Comparison of ENCODE assay signal across 15 mouse cellular contexts in genomic region chr4:101429073-101429472, GRCm38 (mm10).
"Had no signal": no experiment of that assay in that cellular context is flagged by ENCODE, and none has a peak within 500 bp of the region (broad histone marks: within the 10 kb centered on the region; RNA-seq: fewer than 3 reads in every experiment).

No protein-coding gene starts in this region.

- DNase-seq: lung, embryonic 14.5 days; lung, postnatal 10 days; lung, postnatal 4 days; retina, postnatal 1 day; right cerebral cortex, postnatal 4 days; spleen, adult 18-20 months; thymus, adult 18-20 months; thymus, postnatal 25 days had no signal

- H3K9me3 ChIP-seq: limb, embryonic 15.5 days; megakaryocyte, embryonic 14.5 days; midbrain, embryonic 15.5 days; neural tube, embryonic 12.5 days had no signal

- H3K4me3 ChIP-seq: limb, embryonic 15.5 days; megakaryocyte, embryonic 14.5 days; midbrain, embryonic 15.5 days; neural tube, embryonic 12.5 days had no signal

- H3K36me3 ChIP-seq: midbrain, embryonic 15.5 days had no signal

- H3K4me2 ChIP-seq: limb, embryonic 15.5 days; lung, embryonic 14.5 days; midbrain, embryonic 11.5 days; midbrain, embryonic 15.5 days; neural tube, embryonic 12.5 days had no signal

- H3K27me3 ChIP-seq: limb, embryonic 15.5 days; megakaryocyte, embryonic 14.5 days; midbrain, embryonic 15.5 days; neural tube, embryonic 12.5 days had no signal

- ATAC-seq: hindbrain, postnatal 0 days; midbrain, embryonic 15.5 days had no signal

- H3K27ac ChIP-seq: hindbrain, postnatal 0 days; kidney, postnatal 0 days; limb, embryonic 15.5 days; midbrain, embryonic 15.5 days; neural tube, embryonic 12.5 days had no signal

- H3K4me1 ChIP-seq: midbrain, embryonic 15.5 days; neural tube, embryonic 12.5 days had no signal

- H3K9ac ChIP-seq: limb, embryonic 15.5 days; lung, embryonic 14.5 days; midbrain, embryonic 15.5 days; neural tube, embryonic 12.5 days had no signal
